Mouse (Mus musculus) retina, embryonic 14.5 days (tissue): ENCODE results near the gene Gm48552.

Experiments used
- DNase-seq: peaks from one replicate; pipeline ENCODE4 v3.0.0-alpha.2; 2015; ENCODE audit warnings: low spot score

Gm48552 gene

DNA sequence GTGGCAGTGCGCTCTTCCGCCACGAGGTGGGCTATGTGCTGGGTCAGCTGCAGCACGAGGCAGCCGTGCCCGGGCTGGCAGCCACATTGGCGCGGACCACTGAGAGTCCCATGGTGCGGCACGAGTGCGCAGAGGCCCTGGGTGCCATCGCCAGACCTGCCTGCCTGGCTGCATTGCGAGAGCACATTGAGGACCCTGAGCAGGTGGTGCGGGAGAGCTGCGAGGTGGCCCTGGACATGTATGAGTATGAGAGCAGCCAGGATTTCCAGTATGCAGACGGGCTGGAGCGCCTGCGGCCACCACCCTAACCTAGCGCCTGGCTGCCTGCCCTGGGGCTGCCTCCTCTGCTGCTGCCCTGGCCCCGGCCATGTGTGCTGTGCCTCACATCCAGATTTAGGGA is 1.1 kb upstream of the Gm48552 start:
- no peak for DNase-seq

- no peak for DNase-seq
These were observed 568 bp downstream of the Gm48552 start for GRCm38 (mm10) chr10:81389373-81389772.

DNA sequence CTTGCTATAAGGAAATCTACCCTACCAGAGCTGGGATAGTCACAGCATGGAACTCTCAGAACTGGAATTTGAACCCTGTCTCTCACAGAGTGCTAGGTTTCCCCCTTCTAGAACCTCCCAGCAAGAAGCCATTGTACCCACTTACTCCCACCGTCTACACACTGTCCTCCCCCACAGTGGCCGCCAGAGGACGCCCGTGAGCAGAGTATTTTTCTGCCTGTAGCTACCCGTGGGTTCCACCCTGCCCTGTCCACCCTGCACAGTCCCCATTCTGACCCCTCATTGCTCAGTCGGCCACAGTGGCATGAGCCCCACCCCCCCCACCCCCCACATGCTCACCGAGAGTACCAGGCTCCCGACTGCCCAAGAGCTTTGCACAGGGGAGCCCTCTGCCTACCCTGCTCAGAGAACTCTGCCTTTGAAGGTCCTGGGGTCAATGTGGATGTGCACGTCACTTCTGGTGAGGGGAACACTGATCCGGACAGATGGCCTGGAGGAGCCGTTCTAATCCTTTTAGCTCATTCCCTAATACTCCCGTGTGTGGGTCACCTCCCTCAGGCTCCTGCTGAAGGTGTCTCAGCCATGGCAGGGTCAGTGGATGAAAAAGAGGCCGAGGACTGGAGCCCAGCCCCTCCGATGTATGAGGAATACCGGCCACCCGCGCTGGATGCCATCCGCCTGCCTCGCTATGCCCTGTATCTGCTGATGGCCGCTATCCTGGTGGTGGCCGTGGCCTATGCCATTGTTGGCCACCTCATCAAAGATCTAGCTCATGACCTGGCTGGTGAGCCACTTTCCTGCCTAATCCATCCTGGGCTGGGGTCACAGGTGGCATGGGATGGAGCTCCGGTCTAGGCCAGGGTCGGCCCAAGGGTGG is 1.2 kb downstream of the Gm48552 start:
- peak; percentile 84 for DNase-seq

GRCm38 (mm10) chr10:81390678-81390965 is 1.8 kb downstream of the Gm48552 start:
- DNase-seq: no peak

- no peak for DNase-seq
These were observed 3.5 kb downstream of the Gm48552 start for GRCm38 (mm10) chr10:81392270-81392669.

GRCm38 (mm10) chr10:81392781-81393185 is 4.0 kb downstream of the Gm48552 start, which contains the start of gene Smim24:
Gene Smim24 (plus strand): TSS chr10:81393051.
- DNase-seq: no peak

GRCm38 (mm10) chr10:81393456-81394063 is 4.8 kb downstream of the Gm48552 start:
- DNase-seq: peak; percentile 42

DNA sequence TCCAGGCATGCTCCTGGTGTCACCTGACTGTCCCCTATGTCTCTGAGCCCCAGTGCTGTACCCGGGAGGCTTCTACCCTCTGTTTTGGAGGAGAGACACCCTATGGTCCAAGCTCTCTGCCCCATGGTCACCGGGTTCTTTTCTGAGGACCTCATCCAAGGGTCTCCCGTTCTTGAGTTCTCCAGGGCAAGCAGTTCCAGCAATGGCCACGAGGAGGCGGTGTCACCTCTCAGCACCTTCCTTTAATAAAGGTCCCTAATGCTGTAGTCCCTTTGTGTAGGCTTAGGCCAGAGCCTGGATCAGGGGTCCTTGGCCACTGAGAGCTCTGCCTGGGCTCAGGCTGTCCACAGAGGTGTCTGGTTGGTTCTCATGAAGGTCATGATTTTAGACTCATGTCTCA is 6.3 kb downstream of the Gm48552 start:
- DNase-seq: peak; percentile 88

GRCm38 (mm10) chr10:81395865-81396264 is 7.1 kb downstream of the Gm48552 start:
- no peak for DNase-seq

GRCm38 (mm10) chr10:81396749-81397148 is 7.9 kb downstream of the Gm48552 start:
- DNase-seq: no peak

DNA sequence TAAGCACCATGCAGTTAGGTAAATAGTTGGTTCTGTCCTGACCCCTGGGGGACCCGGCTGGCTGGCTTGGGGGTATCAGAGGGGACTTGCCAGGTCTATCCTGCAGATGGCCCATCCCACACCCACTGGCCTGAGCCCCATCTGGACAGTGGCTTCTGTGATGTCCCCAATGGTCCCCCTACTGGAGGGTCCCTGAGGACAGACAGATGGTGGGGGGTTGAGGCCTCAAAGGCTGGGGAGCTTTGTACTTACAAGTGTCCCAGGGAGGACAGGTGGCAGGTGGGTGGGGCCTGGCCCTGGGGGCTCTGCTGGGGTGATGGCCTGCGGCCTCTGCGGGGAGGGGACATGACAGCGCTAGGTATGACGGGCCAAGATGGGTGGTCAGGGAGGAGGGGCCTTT is 10.5 kb downstream of the Gm48552 start:
- DNase-seq: peak; percentile 38

DNA sequence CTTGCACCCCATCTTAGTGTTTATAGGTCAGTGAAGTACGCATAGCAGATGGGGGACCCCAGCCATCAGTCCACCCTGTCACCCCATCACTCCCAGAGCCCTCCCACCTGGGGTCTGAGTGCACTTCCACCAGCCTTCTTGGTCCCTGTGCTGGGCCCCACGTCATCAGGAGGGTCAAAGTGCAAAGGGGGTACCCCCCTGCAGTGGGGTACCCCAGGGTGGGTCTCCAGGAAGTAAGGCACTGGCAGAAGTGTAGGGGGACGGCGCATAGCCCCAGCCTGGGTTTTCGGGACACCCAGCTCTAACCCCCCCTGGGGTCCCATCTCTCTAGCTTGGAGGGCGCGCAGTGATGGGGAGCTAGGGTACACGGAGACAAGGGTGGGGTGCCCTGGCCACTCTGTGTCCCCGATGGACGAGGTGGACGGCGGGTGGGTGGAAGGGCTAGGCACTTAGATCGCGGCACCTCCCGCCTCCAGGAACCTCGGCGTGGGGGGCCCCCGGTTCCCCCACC is 11.0 kb downstream of the Gm48552 start:
- DNase-seq: no peak

DNA sequence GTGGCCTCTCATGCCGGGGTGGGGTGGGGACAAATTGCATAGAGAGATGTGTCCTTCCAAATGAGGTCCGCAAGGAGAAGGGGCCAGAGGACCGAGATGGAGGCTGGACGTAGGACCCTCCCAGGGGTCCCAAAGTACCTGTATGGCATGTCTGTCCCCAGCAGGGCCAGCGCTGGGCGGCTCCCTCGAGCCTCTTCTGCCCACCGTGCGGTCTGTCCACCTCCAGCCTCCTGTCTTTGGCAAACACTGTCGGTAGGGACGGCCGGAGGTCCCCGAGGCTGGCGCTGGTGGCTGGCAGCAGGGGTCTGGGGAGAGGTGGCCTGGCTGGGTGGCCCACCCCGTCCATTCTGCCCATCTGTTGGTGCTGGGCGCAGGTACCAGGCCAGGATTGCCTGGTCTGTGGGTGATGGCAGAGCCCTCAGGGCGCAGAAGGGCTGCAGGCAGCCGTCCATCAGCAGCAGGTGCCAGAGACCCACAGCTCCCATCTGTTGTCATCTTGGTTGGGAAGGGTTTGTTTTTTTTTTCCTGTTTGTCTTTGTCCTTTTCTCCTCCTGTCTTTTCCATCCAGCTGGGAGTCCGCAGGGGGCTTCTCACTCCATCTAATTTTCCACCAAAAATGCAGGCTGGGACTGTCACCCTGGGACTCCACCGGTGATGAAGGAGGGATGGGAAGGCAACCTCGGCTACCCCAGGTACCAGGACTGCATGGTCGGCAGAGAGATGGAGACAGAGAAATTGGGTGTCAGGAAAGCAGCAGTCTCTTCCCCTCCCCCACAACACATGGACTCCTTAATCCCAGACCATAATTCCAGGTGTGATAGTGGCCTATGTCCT is 11.8 kb downstream of the Gm48552 start:
- DNase-seq: no peak

GRCm38 (mm10) chr10:81401205-81401520 is 12.4 kb downstream of the Gm48552 start:
- DNase-seq: no peak

DNA sequence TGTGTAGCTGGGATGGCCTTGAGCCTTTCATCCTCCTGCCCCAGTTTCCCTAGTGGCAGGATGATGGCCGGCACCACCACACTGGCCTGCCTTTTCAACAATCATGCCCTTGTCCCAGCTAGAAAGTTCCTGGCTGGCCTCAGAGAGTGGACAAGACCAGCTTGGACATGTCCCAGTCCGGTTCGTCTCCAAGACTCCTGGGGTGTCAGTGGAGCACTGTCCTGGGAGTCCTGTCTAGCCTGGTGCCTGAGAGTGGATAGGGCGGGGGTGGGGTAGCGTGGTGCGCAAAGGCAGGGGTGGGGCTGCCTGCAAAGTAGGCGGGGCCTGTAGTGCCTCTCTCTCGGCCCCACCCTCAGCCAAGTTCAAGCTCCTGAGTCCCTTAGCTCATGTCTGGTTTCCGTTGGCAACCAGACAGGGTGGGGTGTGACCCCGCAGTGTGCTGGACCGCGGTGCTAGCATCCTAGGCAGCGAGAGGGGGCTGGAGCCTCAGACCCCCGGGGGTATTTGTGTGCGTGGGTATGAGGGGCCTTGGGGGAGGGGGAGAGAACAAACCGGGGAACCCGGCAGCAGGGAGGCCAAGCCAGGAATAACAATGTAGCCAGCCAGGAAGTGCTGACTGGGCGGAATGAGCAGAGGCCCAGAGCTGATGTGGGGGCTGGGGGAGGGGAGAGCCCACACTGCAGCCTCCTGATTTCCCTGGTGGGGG is 12.9 kb downstream of the Gm48552 start:
- DNase-seq: peak; percentile 82

DNA sequence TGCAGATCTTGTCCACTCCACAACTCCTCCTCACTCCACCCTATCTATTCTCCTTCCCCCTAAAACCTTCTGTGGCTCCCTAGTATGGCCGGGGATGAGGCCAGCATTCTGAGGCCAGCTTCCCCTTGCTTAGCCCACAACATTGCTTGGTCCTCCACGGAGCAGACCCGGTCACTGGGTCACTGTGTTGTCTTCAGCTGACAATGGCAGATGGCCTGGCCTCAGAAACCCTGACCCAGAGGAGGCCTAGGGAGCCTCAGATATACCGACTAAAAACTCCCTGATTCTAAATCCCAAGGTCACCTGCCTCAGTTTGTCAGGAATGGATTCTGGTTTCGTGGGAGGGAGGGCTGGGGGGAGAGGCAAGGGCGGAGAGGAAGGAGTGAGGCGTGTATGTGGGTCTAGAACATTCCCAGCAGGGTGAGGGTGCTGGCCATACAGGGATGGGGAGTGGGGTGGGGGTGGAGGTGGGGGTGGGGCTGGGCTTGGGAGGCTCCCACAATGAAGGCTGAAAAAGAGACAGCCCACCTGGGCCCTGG is 13.5 kb downstream of the Gm48552 start:
- DNase-seq: no peak

GRCm38 (mm10) chr10:81403511-81403910 is 14.7 kb downstream of the Gm48552 start:
- DNase-seq: peak; percentile 70

GRCm38 (mm10) chr10:81404082-81404481 is 15.3 kb downstream of the Gm48552 start:
- DNase-seq: no peak

DNA sequence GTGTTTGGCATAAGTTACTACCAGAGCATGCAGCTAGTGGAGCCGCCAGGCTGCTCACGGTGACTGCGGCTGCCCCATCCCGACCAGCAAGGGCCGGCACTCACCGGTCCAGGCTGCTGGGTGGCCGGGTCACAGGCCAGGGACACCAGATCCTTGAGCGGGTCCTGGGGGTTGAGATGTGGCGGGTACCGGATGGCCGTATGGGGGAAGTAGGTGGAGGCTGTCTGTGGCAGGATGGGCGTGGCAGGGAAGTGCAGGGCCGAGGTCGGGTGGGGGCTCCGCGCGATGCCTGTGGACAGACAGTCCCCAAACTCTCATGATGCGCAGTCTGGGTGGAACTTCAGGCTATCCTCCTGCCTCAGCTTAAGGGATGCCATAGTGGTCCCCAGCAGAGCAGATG is 15.9 kb downstream of the Gm48552 start:
- DNase-seq: no peak

GRCm38 (mm10) chr10:81405588-81406201 is 16.9 kb downstream of the Gm48552 start:
- peak; percentile 71 for DNase-seq
